Mouse (Mus musculus): ENCODE results near the gene Myo18b.
A peak's percentile ranks its signal among the peaks of the same experiment; 100 is the strongest.

The Myo18b gene

GRCm38 (mm10) chr5:112908169-112908614 lies 12.0 kb upstream of the Myo18b start:
- Histone ChIP-seq H3K36me3 (ENCODE audit: control insufficient read depth, insufficient read depth, low read length, poor library complexity, severe bottlenecking) (no peaks in the 10 kb centered on the region), H3K27me3 (ENCODE audit: control insufficient read depth, insufficient read depth, low read length, poor library complexity, severe bottlenecking) (no peaks in the 10 kb centered on the region)
- DNase-seq (ENCODE audit: low read depth, low spot score), result no peak

GRCm38 (mm10) chr5:112907504-112907903 lies 11.3 kb upstream of the Myo18b start:
- Histone ChIP-seq H3K27me3 (ENCODE audit: control insufficient read depth, insufficient read depth, low read length, poor library complexity, severe bottlenecking) (no peaks in the 10 kb centered on the region), H3K36me3 (ENCODE audit: control insufficient read depth, insufficient read depth, low read length, poor library complexity, severe bottlenecking) (no peaks in the 10 kb centered on the region)
- no peak for DNase-seq (ENCODE audit: low read depth, low spot score)

- Histone ChIP-seq H3K27me3 (ENCODE audit: control insufficient read depth, insufficient read depth, low read length, poor library complexity, severe bottlenecking) (no peaks in the 10 kb centered on the region), H3K36me3 (ENCODE audit: control insufficient read depth, insufficient read depth, low read length, poor library complexity, severe bottlenecking) (no peaks in the 10 kb centered on the region)
- DNase-seq (ENCODE audit: low read depth, low spot score), result no peak
These were observed 2.6 kb downstream of the Myo18b start for GRCm38 (mm10) chr5:112893462-112894060.

GRCm38 (mm10) chr5:112892411-112892810 lies 3.8 kb downstream of the Myo18b start:
- Histone ChIP-seq H3K36me3 (ENCODE audit: control insufficient read depth, insufficient read depth, low read length, poor library complexity, severe bottlenecking) (no peaks in the 10 kb centered on the region), H3K27me3 (ENCODE audit: control insufficient read depth, insufficient read depth, low read length, poor library complexity, severe bottlenecking) (no peaks in the 10 kb centered on the region)
- no peak for DNase-seq (ENCODE audit: low read depth, low spot score)

GRCm38 (mm10) chr5:112888651-112889050 lies 7.5 kb downstream of the Myo18b start:
- Histone ChIP-seq H3K36me3 (ENCODE audit: control insufficient read depth, insufficient read depth, low read length, poor library complexity, severe bottlenecking) (no peaks in the 10 kb centered on the region), H3K27me3 (ENCODE audit: control insufficient read depth, insufficient read depth, low read length, poor library complexity, severe bottlenecking) (no peaks in the 10 kb centered on the region)
- DNase-seq (ENCODE audit: low read depth, low spot score), result no peak

GRCm38 (mm10) chr5:112886687-112887491 lies 9.3 kb downstream of the Myo18b start:
- DNase-seq (ENCODE audit: low read depth, low spot score), result no peak
- no peaks in the 10 kb centered on the region for H3K27me3 ChIP-seq (ENCODE audit: control insufficient read depth, insufficient read depth, low read length, poor library complexity, severe bottlenecking)
- H3K36me3 ChIP-seq (ENCODE audit: control insufficient read depth, insufficient read depth, low read length, poor library complexity, severe bottlenecking), result no peaks in the 10 kb centered on the region

- no peaks in the 10 kb centered on the region for H3K36me3 ChIP-seq (ENCODE audit: control insufficient read depth, insufficient read depth, low read length, poor library complexity, severe bottlenecking)
- H3K27me3 ChIP-seq (ENCODE audit: control insufficient read depth, insufficient read depth, low read length, poor library complexity, severe bottlenecking), result no peaks in the 10 kb centered on the region
- no peak for DNase-seq (ENCODE audit: low read depth, low spot score)
These were observed 18.6 kb downstream of the Myo18b start for GRCm38 (mm10) chr5:112877391-112878115.

GRCm38 (mm10) chr5:112876846-112877390 lies 19.2 kb downstream of the Myo18b start:
- H3K36me3 ChIP-seq (ENCODE audit: control insufficient read depth, insufficient read depth, low read length, poor library complexity, severe bottlenecking), result no peaks in the 10 kb centered on the region
- DNase-seq (ENCODE audit: low read depth, low spot score), result peak; percentile 40
- H3K27me3 ChIP-seq (ENCODE audit: control insufficient read depth, insufficient read depth, low read length, poor library complexity, severe bottlenecking), result no peaks in the 10 kb centered on the region

- no peaks in the 10 kb centered on the region for H3K27me3 ChIP-seq (ENCODE audit: control insufficient read depth, insufficient read depth, low read length, poor library complexity, severe bottlenecking)
- H3K36me3 ChIP-seq (ENCODE audit: control insufficient read depth, insufficient read depth, low read length, poor library complexity, severe bottlenecking), result no peaks in the 10 kb centered on the region
- no peak for DNase-seq (ENCODE audit: low read depth, low spot score)
These were observed 23.2 kb downstream of the Myo18b start for GRCm38 (mm10) chr5:112872999-112873398.

- Histone ChIP-seq H3K36me3 (ENCODE audit: control insufficient read depth, insufficient read depth, low read length, poor library complexity, severe bottlenecking) (no peaks in the 10 kb centered on the region), H3K27me3 (ENCODE audit: control insufficient read depth, insufficient read depth, low read length, poor library complexity, severe bottlenecking) (no peaks in the 10 kb centered on the region)
- DNase-seq (ENCODE audit: low read depth, low spot score), result peak; percentile 68
These were observed 25.4 kb downstream of the Myo18b start for GRCm38 (mm10) chr5:112870729-112871128.

- DNase-seq (ENCODE audit: low read depth, low spot score), result no peak
- Histone ChIP-seq H3K27me3 (ENCODE audit: control insufficient read depth, insufficient read depth, low read length, poor library complexity, severe bottlenecking) (no peaks in the 10 kb centered on the region), H3K36me3 (ENCODE audit: control insufficient read depth, insufficient read depth, low read length, poor library complexity, severe bottlenecking) (no peaks in the 10 kb centered on the region)
These were observed 27.5 kb downstream of the Myo18b start for GRCm38 (mm10) chr5:112868620-112869019.

GRCm38 (mm10) chr5:112864719-112865367 lies 31.3 kb downstream of the Myo18b start:
- peak; percentile 8 for DNase-seq (ENCODE audit: low read depth, low spot score)
- no peaks in the 10 kb centered on the region for H3K27me3 ChIP-seq (ENCODE audit: control insufficient read depth, insufficient read depth, low read length, poor library complexity, severe bottlenecking)

GRCm38 (mm10) chr5:112859379-112860035 lies 36.7 kb downstream of the Myo18b start:
- H3K27me3 ChIP-seq (ENCODE audit: control insufficient read depth, insufficient read depth, low read length, poor library complexity, severe bottlenecking), result no peaks in the 10 kb centered on the region
- DNase-seq (ENCODE audit: low read depth, low spot score), result no peak
- H3K36me3 ChIP-seq (ENCODE audit: control insufficient read depth, insufficient read depth, low read length, poor library complexity, severe bottlenecking), result no peaks in the 10 kb centered on the region

More at GRCm38 (mm10) chr5:112864719-112865367, 31.3 kb downstream of the Myo18b start:
- H3K36me3 ChIP-seq (ENCODE audit: control insufficient read depth, insufficient read depth, low read length, poor library complexity, severe bottlenecking), result no peaks in the 10 kb centered on the region

- no peaks in the 10 kb centered on the region for H3K36me3 ChIP-seq (ENCODE audit: control insufficient read depth, insufficient read depth, low read length, poor library complexity, severe bottlenecking)
- no peak for DNase-seq (ENCODE audit: low read depth, low spot score)
- H3K27me3 ChIP-seq (ENCODE audit: control insufficient read depth, insufficient read depth, low read length, poor library complexity, severe bottlenecking), result no peaks in the 10 kb centered on the region
These were observed 43.0 kb downstream of the Myo18b start for GRCm38 (mm10) chr5:112853179-112853578.
